Mouse (Mus musculus) neural tube, embryonic 10.5 days (tissue): Measurements from ENCODE around the gene Inhbc.

Source experiments
- DNase-seq: peaks from one replicate; pipeline ENCODE4 v3.0.0-alpha.2; 2017; ENCODE audit warnings: low spot score; ENCODE audit errors: extremely low spot score

Inhbc gene

GRCm38 (mm10) chr10:127369834-127370820, at the start of gene Inhbc:
Gene Inhbc, minus strand, starts transcription at chr10:127370431.
- DNase-seq = no peak

GRCm38 (mm10) chr10:127414141-127414540, 43.9 kb upstream of the Inhbc start:
- no peak for DNase-seq

- DNase-seq = no peak
Measured at GRCm38 (mm10) chr10:127413585-127413984, 43.4 kb upstream of the Inhbc start.

GRCm38 (mm10) chr10:127412776-127413175, 42.5 kb upstream of the Inhbc start:
- DNase-seq = no peak

GRCm38 (mm10) chr10:127412101-127412500, 41.9 kb upstream of the Inhbc start:
- DNase-seq = no peak

- DNase-seq = no peak
Measured at GRCm38 (mm10) chr10:127407391-127407790, 37.2 kb upstream of the Inhbc start.

GRCm38 (mm10) chr10:127404701-127405100, 34.5 kb upstream of the Inhbc start:
- no peak for DNase-seq

GRCm38 (mm10) chr10:127391774-127392173, 21.5 kb upstream of the Inhbc start:
- DNase-seq = no peak

- no peak for DNase-seq
Measured at GRCm38 (mm10) chr10:127381743-127382134, 11.5 kb upstream of the Inhbc start.

GRCm38 (mm10) chr10:127380767-127381742, 10.8 kb upstream of the Inhbc start:
- DNase-seq = peak; percentile 81

GRCm38 (mm10) chr10:127380251-127380691, 10.0 kb upstream of the Inhbc start, which contains the start of gene R3hdm2:
Gene R3hdm2, plus strand, starts transcription at chr10:127380327.
- DNase-seq = peak; percentile 97

GRCm38 (mm10) chr10:127379654-127380053, 9.4 kb upstream of the Inhbc start:
- DNase-seq = no peak

GRCm38 (mm10) chr10:127377700-127378099, 7.5 kb upstream of the Inhbc start:
- DNase-seq = no peak

GRCm38 (mm10) chr10:127371023-127371422, 792 bp upstream of the Inhbc start:
- DNase-seq = no peak

GRCm38 (mm10) chr10:127368273-127368672, 2.0 kb downstream of the Inhbc start:
- DNase-seq = no peak

- no peak for DNase-seq
Measured at GRCm38 (mm10) chr10:127367116-127367515, 3.1 kb downstream of the Inhbc start.

- DNase-seq = no peak
Measured at GRCm38 (mm10) chr10:127360714-127361113, 9.5 kb downstream of the Inhbc start.

- DNase-seq = no peak
Measured at GRCm38 (mm10) chr10:127355336-127355735, 14.9 kb downstream of the Inhbc start.

GRCm38 (mm10) chr10:127353909-127354895, 16.0 kb downstream of the Inhbc start, which contains the start of gene Inhbe:
Gene Inhbe, minus strand, starts transcription at chr10:127354411.
- no peak for DNase-seq

- DNase-seq = no peak
Measured at GRCm38 (mm10) chr10:127352766-127353165, 17.5 kb downstream of the Inhbc start.
